ENCODE assay signal across 12 mouse cellular contexts in genomic region chr12:100482255-100482654, GRCm38 (mm10).
"Had no signal": no experiment of that assay in that cellular context is flagged by ENCODE, and none has a peak within 500 bp of the region (broad histone marks: within the 10 kb centered on the region; RNA-seq: fewer than 3 reads in every experiment).

No protein-coding gene starts in this region.

- ATAC-seq: inflammation-experienced regulatory T-cells, adult 6 months; intestine, postnatal 0 days had no signal

- H3K9me3 ChIP-seq: hindbrain, embryonic 12.5 days; limb, embryonic 10.5 days; liver, embryonic 15.5 days; neural tube, embryonic 12.5 days had no signal

- H3K27ac ChIP-seq: hindbrain, embryonic 12.5 days; limb, embryonic 10.5 days; liver, embryonic 15.5 days; neural tube, embryonic 12.5 days had no signal

- H3K4me2 ChIP-seq: hindbrain, embryonic 12.5 days; liver, embryonic 11.5 days; liver, embryonic 15.5 days; neural tube, embryonic 12.5 days had no signal

- H3K4me3 ChIP-seq: hindbrain, embryonic 12.5 days; limb, embryonic 10.5 days; liver, embryonic 15.5 days; neural tube, embryonic 12.5 days had no signal

- H3K9ac ChIP-seq: hindbrain, embryonic 12.5 days; liver, embryonic 15.5 days; neural tube, embryonic 12.5 days had no signal

- DNase-seq: kidney, postnatal 10 days; lung, adult 2 months; right cerebral cortex, postnatal 4 days; spleen, adult 18-20 months; thymus, postnatal 36 days had no signal

- H3K27me3 ChIP-seq: hindbrain, embryonic 12.5 days; liver, embryonic 15.5 days; neural tube, embryonic 12.5 days had no signal

- H3K4me1 ChIP-seq: hindbrain, embryonic 12.5 days; limb, embryonic 10.5 days; neural tube, embryonic 12.5 days had no signal

- H3K36me3 ChIP-seq: hindbrain, embryonic 12.5 days; liver, embryonic 15.5 days had no signal
